In genomic region chr13:101763149-101763548, GRCm38 (mm10) we compare ENCODE assay signal across 12 mouse cellular contexts. TPM values are rescaled to one million over a fixed set of nuclear protein-coding genes. Genes with fewer than 3 reads are reported as not detected.
DNase-seq lines count a peak whose midpoint lies in the region; ATAC-seq and TF ChIP-seq lines count a peak whose summit lies in the region.
"Had no signal": no experiment of that assay in that cellular context is flagged by ENCODE, and none has a peak within 500 bp of the region (broad histone marks: within the 10 kb centered on the region; RNA-seq: fewer than 3 reads in every experiment).

No protein-coding gene starts in this region.

- no peak for TF ChIP-seq EP300 in MEL (IDR thresholded peaks at IDR 0.05; ENCODE audit: low read depth in 1 of 2, low read length in 2 of 2)
- TF ChIP-seq EP300 in liver, postnatal 0 days (IDR thresholded peaks at IDR 0.05; ENCODE audit: low read depth), result no peak

- TF ChIP-seq CTCF in layer of hippocampus, adult 2 months (conservative IDR thresholded peaks at IDR 0.05), result peak; percentile 46
- TF ChIP-seq CTCF in MEL (IDR thresholded peaks at IDR 0.05 in 2 of 3, conservative IDR thresholded peaks at IDR 0.05 in 1 of 3; ENCODE audit: control insufficient read depth in 1 of 3, insufficient read depth in 1 of 3, low read depth in 2 of 3, low read length in 3 of 3, poor library complexity in 1 of 3, severe bottlenecking in 1 of 3), result peak in 1 of 3 experiments; percentile 17; a peak in 2 of 6 replicates
- peak; percentile 34 for TF ChIP-seq CTCF in liver, postnatal 0 days (IDR thresholded peaks at IDR 0.05; ENCODE audit: low read depth)

- WGBS in embryonic facial prominence, embryonic 12.5 days, result 80% methylated on average over 5 of the region's 5 CpGs
- WGBS in embryonic facial prominence, embryonic 10.5 days, result 76% methylated on average over 5 of the region's 5 CpGs
- 62% methylated on average over 5 of the region's 5 CpGs for whole genome bisulfite sequencing in liver, postnatal 0 days (ENCODE audit: insufficient replicate concordance)

- H3K36me3 ChIP-seq in embryonic facial prominence, embryonic 12.5 days, result no peaks in the 10 kb centered on the region
- peaks cover 1% of the 10 kb centered on the region for H3K36me3 ChIP-seq in embryonic facial prominence, embryonic 10.5 days (replicated peaks)
- peaks cover 3 to 48% of the 10 kb centered on the region in 2 experiments; a peak in 3 of 4 replicates for H3K36me3 ChIP-seq in MEL (ENCODE audit: control insufficient read depth in 1 of 2, insufficient read depth in 2 of 2, low read length in 2 of 2)
- no peaks in the 10 kb centered on the region; the same call in 1 of the 2 replicates for H3K36me3 ChIP-seq in liver, postnatal 0 days (replicated peaks; ENCODE audit: insufficient read depth, low read length)

- H3K79me2 ChIP-seq in MEL (ENCODE audit: control insufficient read depth, insufficient read depth, low read length, poor library complexity), result peaks cover 78% of the 10 kb centered on the region

- ATAC-seq in embryonic facial prominence, embryonic 12.5 days (ENCODE audit: insufficient number of reproducible peaks, insufficient read depth, low FRiP score, low TSS enrichment), result no peak
- no peak for ATAC-seq in liver, postnatal 0 days
- ATAC-seq: midbrain, embryonic 13.5 days had no signal

- DNase-seq in embryonic facial prominence, embryonic 10.5 days (ENCODE audit: low spot score), result no peak
- DNase-seq in layer of hippocampus, adult 2 months (ENCODE audit: low spot score in 2 of 2), result no peak
- DNase-seq in layer of hippocampus, adult 11-12 months (ENCODE audit: low spot score), result no peak
- no peak for DNase-seq in MEL (ENCODE audit: low read depth, low spot score)
- no peak for DNase-seq in liver, postnatal 0 days
- DNase-seq in lung, postnatal 14 days, result no peak
- DNase-seq in Muller cell, postnatal 12 days (ENCODE audit: inconsistent ontology term), result no peak
- DNase-seq: cerebellum, adult 9-11 months; heart, postnatal 36 days; lung, embryonic 14.5 days had no signal

- no peak for TF ChIP-seq RAD21 in MEL (IDR thresholded peaks at IDR 0.05; ENCODE audit: low read depth, low read length)

- no peak for TF ChIP-seq POLR2A in MEL (IDR thresholded peaks at IDR 0.05; ENCODE audit: control insufficient read depth in 1 of 2, insufficient read depth in 1 of 2, low read depth in 1 of 2, low read length in 2 of 2, poor library complexity in 1 of 2)

- no peaks in the 10 kb centered on the region for H3K27me3 ChIP-seq in embryonic facial prominence, embryonic 12.5 days
- H3K27me3 ChIP-seq in embryonic facial prominence, embryonic 10.5 days (replicated peaks; ENCODE audit: low read depth, poor library complexity, severe bottlenecking), result 0 out of 2 replicates have a peak, but pooled peaks cover 4% of the 10 kb centered on the region
- no peaks in the 10 kb centered on the region for H3K27me3 ChIP-seq in MEL (ENCODE audit: control insufficient read depth in 1 of 2, insufficient read depth in 2 of 2, low read length in 2 of 2)
- H3K27me3 ChIP-seq in liver, postnatal 0 days (ENCODE audit: insufficient read depth, low read length), result no peaks in the 10 kb centered on the region

- H3K4me2 ChIP-seq in embryonic facial prominence, embryonic 12.5 days (replicated peaks), result 0 out of 2 replicates have a peak overlapping the region, but pooled peaks have one; percentile 2
- peak overlapping the region; percentile 67 for H3K4me2 ChIP-seq in liver, postnatal 0 days (ENCODE audit: low read depth, low read length)

- peaks cover 61% of the 10 kb centered on the region for H3K4me1 ChIP-seq in embryonic facial prominence, embryonic 12.5 days
- peaks cover 75% of the 10 kb centered on the region for H3K4me1 ChIP-seq in embryonic facial prominence, embryonic 10.5 days
- peaks cover 18 to 40% of the 10 kb centered on the region in 2 experiments for H3K4me1 ChIP-seq in MEL (ENCODE audit: control insufficient read depth in 1 of 2, insufficient read depth in 2 of 2, low read length in 2 of 2)
- peaks cover 73% of the 10 kb centered on the region for H3K4me1 ChIP-seq in liver, postnatal 0 days (ENCODE audit: insufficient read depth)

- H3K9ac ChIP-seq in embryonic facial prominence, embryonic 12.5 days, result no peak overlapping the region
- 0 out of 2 replicates have a peak overlapping the region, but pooled peaks have one; percentile 6 for H3K9ac ChIP-seq in MEL (ENCODE audit: control insufficient read depth, low read depth, low read length, poor library complexity, severe bottlenecking)
- no peak overlapping the region for H3K9ac ChIP-seq in liver, postnatal 0 days (replicated peaks)
- H3K9ac ChIP-seq: lung, embryonic 14.5 days; midbrain, embryonic 13.5 days had no signal

- no peak overlapping the region for H3K4me3 ChIP-seq in embryonic facial prominence, embryonic 12.5 days
- H3K4me3 ChIP-seq in embryonic facial prominence, embryonic 10.5 days, result no peak overlapping the region
- peak overlapping the region; percentile 28; the same call in 1 of the 2 replicates for H3K4me3 ChIP-seq in layer of hippocampus, adult 2 months
- no peak overlapping the region for H3K4me3 ChIP-seq in MEL (ENCODE audit: control insufficient read depth in 1 of 2, insufficient read depth in 1 of 2, low read depth in 2 of 2, low read length in 2 of 2)
- H3K4me3 ChIP-seq in liver, postnatal 0 days (ENCODE audit: low read depth, low read length), result no peak overlapping the region
- H3K4me3 ChIP-seq: midbrain, embryonic 13.5 days had no signal

- no peaks in the 10 kb centered on the region for H3K9me3 ChIP-seq in embryonic facial prominence, embryonic 12.5 days
- no peaks in the 10 kb centered on the region for H3K9me3 ChIP-seq in embryonic facial prominence, embryonic 10.5 days
- H3K9me3 ChIP-seq in MEL (replicated peaks; ENCODE audit: insufficient read depth, low read length), result no peaks in the 10 kb centered on the region
- no peaks in the 10 kb centered on the region for H3K9me3 ChIP-seq in liver, postnatal 0 days (ENCODE audit: low read length)
- H3K9me3 ChIP-seq: midbrain, embryonic 13.5 days had no signal

- H3K27ac ChIP-seq in embryonic facial prominence, embryonic 12.5 days, result 0 out of 2 replicates have a peak overlapping the region, but pooled peaks have one; percentile 3
- no peak overlapping the region for H3K27ac ChIP-seq in embryonic facial prominence, embryonic 10.5 days (replicated peaks)
- H3K27ac ChIP-seq in layer of hippocampus, adult 2 months, result 0 out of 2 replicates have a peak overlapping the region, but pooled peaks have one; percentile 39
- H3K27ac ChIP-seq in MEL (ENCODE audit: control insufficient read depth, low read depth, low read length), result no peak overlapping the region
- H3K27ac ChIP-seq in liver, postnatal 0 days (ENCODE audit: low read depth), result peak overlapping the region; percentile 85
- H3K27ac ChIP-seq: midbrain, embryonic 13.5 days had no signal

TF ChIP-seq in MEL, 35 proteins besides CTCF, POLR2A, EP300 and RAD21:
- TF ChIP-seq ZC3H11A (IDR thresholded peaks at IDR 0.05; ENCODE audit: low read depth, low read length) (no peak), UBTF (IDR thresholded peaks at IDR 0.05; ENCODE audit: borderline replicate concordance, insufficient read depth, low read depth, low read length) (no peak), SIN3A (IDR thresholded peaks at IDR 0.05; ENCODE audit: low read length) (no peak), NRF1 (IDR thresholded peaks at IDR 0.05; ENCODE audit: insufficient read depth, low read depth, low read length, poor library complexity, severe bottlenecking) (no peak), ZMIZ1 (IDR thresholded peaks at IDR 0.05; ENCODE audit: low read depth, low read length) (no peak), KAT2A (conservative IDR thresholded peaks at IDR 0.05; ENCODE audit: low read depth, low read length) (no peak), GABPA (IDR thresholded peaks at IDR 0.05; ENCODE audit: low read depth, low read length) (no peak)

RNA-seq across cellular contexts. Expression of gene Pik3r1, which starts 4.9 kb away (rescaled TPM):
- 36.1 and 36.5 TPM in 2 replicates for polyA plus RNA-seq in embryonic facial prominence, embryonic 12.5 days (2016; fragmentation: Nextera tagmentation; extraction: Ambion mirVana)
- polyA plus RNA-seq in embryonic facial prominence, embryonic 10.5 days (2016; fragmentation: Nextera tagmentation; extraction: Ambion mirVana), result 14.7 and 18.9 TPM in 2 replicates
- total RNA-seq in layer of hippocampus, adult 2 months (2021), result 10 to 100 TPM; 79.8 to 80.8 TPM
- total RNA-seq in MEL (2012; rRNA removed), result 41.4 TPM in 2 replicates
- polyA plus RNA-seq in MEL (2012; ENCODE audit: insufficient read depth in 1 of 2, insufficient read length in 2 of 2, low read depth in 1 of 2, low replicate concordance in 2 of 2, missing spikeins in 1 of 2), result 100 to 1,000 TPM in 1 of 2 experiments, 10 to 100 TPM in 1; 23.8 to 116 TPM
- 18.0 and 18.5 TPM in 2 replicates for polyA plus RNA-seq in liver, postnatal 0 days (2015; fragmentation: Nextera tagmentation; extraction: Ambion mirVana)

Comparison
In these comparisons a context has a peak if more than half of its experiments do, and no peak if none do; other contexts are left out.
1. H3K27ac ChIP-seq: peak in embryonic facial prominence, embryonic 12.5 days (single experiment), layer of hippocampus, adult 2 months (single experiment) and liver, postnatal 0 days (single experiment); none in embryonic facial prominence, embryonic 10.5 days (single experiment) and MEL (single experiment).